Mouse (Mus musculus) adrenal gland (tissue): ENCODE data around the gene Mfsd5.

Source experiments
- intact Hi-C: fragments of 180-260 bp; cut with DNase I; formaldehyde crosslinking; loops from one replicate; pipeline ENCODE4 v1.15.1; 2025

Mfsd5 gene

GRCm38 (mm10) chr15:102279783-102280520, 698 bp downstream of the Mfsd5 start:
- intact Hi-C loops: loop anchor here (2.0 kb wide), 1 partner anchor 39 kb away; no protein-coding TSS in a partner anchor

GRCm38 (mm10) chr15:102280623-102281022, 1.4 kb downstream of the Mfsd5 start:
- intact Hi-C loops: no loop called here

- intact Hi-C loops: no loop called here
These were observed 3.4 kb downstream of the Mfsd5 start for GRCm38 (mm10) chr15:102282463-102283292.

GRCm38 (mm10) chr15:102283648-102284047, 4.4 kb downstream of the Mfsd5 start:
- intact Hi-C loops: no loop called here

GRCm38 (mm10) chr15:102287395-102287794, 8.1 kb downstream of the Mfsd5 start:
- intact Hi-C loops: loop anchor here (5.0 kb wide), 1 partner anchor 90 kb away; no protein-coding TSS in a partner anchor

- intact Hi-C loops: no loop called here
These were observed 16.5 kb downstream of the Mfsd5 start, which contains the start of gene Espl1 for GRCm38 (mm10) chr15:102295633-102296367. Gene Espl1, plus strand, starts transcription at chr15:102296266.

GRCm38 (mm10) chr15:102296368-102297006, 17.2 kb downstream of the Mfsd5 start:
- intact Hi-C loops: no loop called here

GRCm38 (mm10) chr15:102302542-102302941, 23.3 kb downstream of the Mfsd5 start:
- intact Hi-C loops: no loop called here

GRCm38 (mm10) chr15:102308717-102309116, 29.5 kb downstream of the Mfsd5 start:
- intact Hi-C loops: no loop called here

- intact Hi-C loops: no loop called here
These were observed 31.0 kb downstream of the Mfsd5 start for GRCm38 (mm10) chr15:102310074-102310845.

- intact Hi-C loops: no loop called here
These were observed 32.2 kb downstream of the Mfsd5 start for GRCm38 (mm10) chr15:102311489-102311888.

GRCm38 (mm10) chr15:102315292-102315691, 36.0 kb downstream of the Mfsd5 start:
- intact Hi-C loops: no loop called here

- intact Hi-C loops: loop anchor here (1.0 to 2.0 kb wide), 2 partner anchors 27 to 77 kb away; no protein-coding TSS in a partner anchor
These were observed 37.0 kb downstream of the Mfsd5 start for GRCm38 (mm10) chr15:102316263-102316662.

GRCm38 (mm10) chr15:102324654-102325473, 45.6 kb downstream of the Mfsd5 start:
- intact Hi-C loops: no loop called here

GRCm38 (mm10) chr15:102326022-102326576, 46.8 kb downstream of the Mfsd5 start, which contains the start of gene Pfdn5:
Gene Pfdn5, plus strand, starts transcription at chr15:102326116.
- intact Hi-C loops: no loop called here

- intact Hi-C loops: no loop called here
These were observed 47.6 kb downstream of the Mfsd5 start for GRCm38 (mm10) chr15:102326892-102327291.
